Mouse (Mus musculus): ENCODE data around the gene Acpp. TPM values are rescaled to one million over a fixed set of nuclear protein-coding genes. Genes with fewer than 3 reads are reported as not detected.
"Not testable (repeated sequence)": the region's sequence is repeated elsewhere in the genome, so short reads cannot be mapped to it uniquely, and the experiment has no call there.

Acpp gene
- 2.2 and 3.1 TPM in 2 replicates for polyA plus RNA-seq (2011; ENCODE audit: insufficient read depth, insufficient read length, low read depth, missing spikeins)

DNA sequence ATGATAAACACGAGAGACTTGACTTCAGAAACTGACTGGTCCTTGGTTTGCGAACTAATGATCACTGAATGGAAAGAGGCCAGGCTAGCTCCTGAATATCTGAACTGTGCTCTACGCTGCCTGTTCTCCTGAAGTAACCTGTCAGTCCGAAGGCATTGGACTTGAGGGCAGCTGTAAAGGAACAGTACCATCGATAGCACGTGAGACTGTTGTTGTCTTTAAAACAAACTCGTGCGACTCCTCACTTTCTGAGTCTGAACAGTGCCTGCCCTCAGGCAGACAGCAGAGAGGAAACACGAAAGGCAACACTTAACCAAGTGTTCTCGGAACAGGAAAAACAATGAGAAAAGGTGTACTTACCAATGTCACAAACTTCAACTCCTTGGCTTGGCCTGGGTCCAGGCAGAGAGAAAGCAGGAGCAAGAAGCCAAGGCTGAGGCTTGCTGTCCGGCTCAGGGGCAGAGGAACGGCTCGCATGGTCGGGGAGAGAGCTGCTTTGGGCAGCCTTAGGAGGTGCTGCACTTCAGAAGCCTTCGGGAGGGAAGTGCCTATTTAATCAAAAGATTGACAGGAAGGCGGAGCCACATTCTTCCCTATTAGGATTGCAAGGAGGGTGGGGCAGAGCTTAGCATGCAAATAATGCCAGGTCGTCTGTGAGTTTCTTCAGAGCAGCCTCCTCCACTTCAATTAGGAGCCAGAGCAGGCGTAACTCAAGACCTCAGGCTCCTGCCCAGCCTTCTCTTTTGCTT is at the start of gene Acpp:
TSS of gene Acpp (minus strand) at position 566 of the 749 bp plus-strand sequence.
- no peak within 1 kb of the TSS for H3K9ac ChIP-seq (ENCODE audit: low read depth, poor library complexity, severe bottlenecking)
- H3K4me3 ChIP-seq (ENCODE audit: low read depth, low read length) = peak within 1 kb of the TSS; percentile 45
- TF ChIP-seq EP300 (IDR thresholded peaks at IDR 0.05; ENCODE audit: insufficient read depth, low read depth, low read length) = 0 out of 2 replicates have a peak, but pooled peaks have one; percentile 9
- TF ChIP-seq POLR2A (IDR thresholded peaks at IDR 0.05; ENCODE audit: insufficient read depth, low read length) = no peak
- no peaks in the 10 kb centered on the region for H3K27me3 ChIP-seq (ENCODE audit: control insufficient read depth, insufficient read depth, low read length, poor library complexity, severe bottlenecking)
- H3K4me1 ChIP-seq (ENCODE audit: control insufficient read depth, insufficient read depth, low read length) = no peaks in the 10 kb centered on the region
- no peaks in the 10 kb centered on the region for H3K9me3 ChIP-seq (replicated peaks; ENCODE audit: control insufficient read depth, insufficient read depth, low read length, poor library complexity, severe bottlenecking)
- no peak within 1 kb of the TSS for H3K27ac ChIP-seq (ENCODE audit: insufficient read depth, low read length)
- no peaks in the 10 kb centered on the region for H3K36me3 ChIP-seq (ENCODE audit: control insufficient read depth, insufficient read depth, low read length, poor library complexity, severe bottlenecking)

DNA sequence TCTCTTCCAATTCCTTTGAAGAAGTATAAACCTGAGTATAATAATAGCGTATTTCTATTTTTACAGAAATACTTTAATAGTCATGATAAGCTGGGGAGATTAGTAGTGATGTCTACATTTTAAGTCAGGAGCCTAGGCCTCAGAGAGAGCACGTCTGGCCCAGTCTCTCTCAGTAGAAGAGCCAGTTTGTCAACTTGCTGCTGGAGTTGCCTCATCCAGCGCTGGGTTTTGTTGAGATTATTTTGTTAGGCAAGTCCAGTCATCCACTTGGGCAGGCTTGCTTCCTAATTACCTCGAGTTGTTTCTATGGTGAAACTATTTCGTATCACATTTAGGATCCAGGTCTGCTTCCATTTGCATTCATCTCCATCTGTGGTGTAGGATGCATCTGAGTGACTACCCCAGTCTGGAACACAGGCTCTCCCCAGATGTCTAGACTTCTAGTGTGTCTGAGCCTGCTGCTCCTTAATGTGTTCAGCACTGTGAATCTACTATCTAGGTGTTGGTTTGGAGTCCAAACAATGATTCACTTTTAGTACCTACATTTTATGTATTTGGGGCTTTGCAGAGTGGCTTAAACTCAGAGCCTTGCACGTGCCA is 45.1 kb upstream of the Acpp start:
- H3K27ac ChIP-seq (ENCODE audit: insufficient read depth, low read length) = no peak overlapping the region
- H3K27me3 ChIP-seq (ENCODE audit: control insufficient read depth, insufficient read depth, low read length, poor library complexity, severe bottlenecking) = no peaks in the 10 kb centered on the region
- H3K9ac ChIP-seq (ENCODE audit: low read depth, poor library complexity, severe bottlenecking) = no peak overlapping the region
- no peak overlapping the region for H3K4me3 ChIP-seq (ENCODE audit: low read depth, low read length)
- no peaks in the 10 kb centered on the region for H3K4me1 ChIP-seq (ENCODE audit: control insufficient read depth, insufficient read depth, low read length)
- no peaks in the 10 kb centered on the region for H3K36me3 ChIP-seq (ENCODE audit: control insufficient read depth, insufficient read depth, low read length, poor library complexity, severe bottlenecking)
- TF ChIP-seq POLR2A (IDR thresholded peaks at IDR 0.05; ENCODE audit: insufficient read depth, low read length) (no peak), CTCF (IDR thresholded peaks at IDR 0.05; ENCODE audit: low read depth, low read length) (no peak), EP300 (IDR thresholded peaks at IDR 0.05; ENCODE audit: insufficient read depth, low read depth, low read length) (no peak)
- no peaks in the 10 kb centered on the region for H3K9me3 ChIP-seq (replicated peaks; ENCODE audit: control insufficient read depth, insufficient read depth, low read length, poor library complexity, severe bottlenecking)

- TF ChIP-seq POLR2A (IDR thresholded peaks at IDR 0.05; ENCODE audit: insufficient read depth, low read length) (no peak), CTCF (IDR thresholded peaks at IDR 0.05; ENCODE audit: low read depth, low read length) (no peak), EP300 (IDR thresholded peaks at IDR 0.05; ENCODE audit: insufficient read depth, low read depth, low read length) (no peak)
- H3K27ac ChIP-seq (ENCODE audit: insufficient read depth, low read length) = no peak overlapping the region
- H3K9me3 ChIP-seq (replicated peaks; ENCODE audit: control insufficient read depth, insufficient read depth, low read length, poor library complexity, severe bottlenecking) = no peaks in the 10 kb centered on the region
- H3K9ac ChIP-seq (ENCODE audit: low read depth, poor library complexity, severe bottlenecking) = no peak overlapping the region
- H3K27me3 ChIP-seq (ENCODE audit: control insufficient read depth, insufficient read depth, low read length, poor library complexity, severe bottlenecking) = no peaks in the 10 kb centered on the region
- H3K4me1 ChIP-seq (ENCODE audit: control insufficient read depth, insufficient read depth, low read length) = peaks cover 2% of the 10 kb centered on the region
- H3K4me3 ChIP-seq (ENCODE audit: low read depth, low read length) = no peak overlapping the region
- H3K36me3 ChIP-seq (ENCODE audit: control insufficient read depth, insufficient read depth, low read length, poor library complexity, severe bottlenecking) = no peaks in the 10 kb centered on the region
Measured at GRCm38 (mm10) chr9:104379532-104380162, 42.1 kb upstream of the Acpp start.

DNA sequence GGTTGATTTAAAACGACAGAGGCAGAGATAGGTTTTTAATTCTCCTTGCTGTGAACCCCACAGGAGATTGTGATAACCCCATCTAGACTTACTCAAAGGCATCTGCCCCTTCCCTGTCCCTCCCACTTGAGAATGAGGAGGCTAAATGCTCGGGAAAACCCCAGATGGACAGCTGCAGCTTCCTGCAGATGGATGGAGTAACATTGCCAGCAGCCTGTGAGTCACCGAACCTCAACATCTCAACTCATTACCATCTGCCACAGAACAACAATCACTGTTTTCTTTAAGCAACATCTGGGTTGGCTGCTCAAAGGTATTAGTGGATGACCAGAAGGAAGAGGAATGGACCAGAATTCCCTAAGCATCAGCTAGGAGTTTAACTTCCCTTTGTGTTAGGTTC is 38.0 kb upstream of the Acpp start:
- H3K4me1 ChIP-seq (ENCODE audit: control insufficient read depth, insufficient read depth, low read length) = peaks cover 2% of the 10 kb centered on the region
- H3K27me3 ChIP-seq (ENCODE audit: control insufficient read depth, insufficient read depth, low read length, poor library complexity, severe bottlenecking) = no peaks in the 10 kb centered on the region
- H3K36me3 ChIP-seq (ENCODE audit: control insufficient read depth, insufficient read depth, low read length, poor library complexity, severe bottlenecking) = no peaks in the 10 kb centered on the region
- TF ChIP-seq POLR2A (IDR thresholded peaks at IDR 0.05; ENCODE audit: insufficient read depth, low read length) (no peak), CTCF (IDR thresholded peaks at IDR 0.05; ENCODE audit: low read depth, low read length) (no peak), EP300 (IDR thresholded peaks at IDR 0.05; ENCODE audit: insufficient read depth, low read depth, low read length) (no peak)
- H3K9me3 ChIP-seq (replicated peaks; ENCODE audit: control insufficient read depth, insufficient read depth, low read length, poor library complexity, severe bottlenecking) = no peaks in the 10 kb centered on the region
- no peak overlapping the region for H3K4me3 ChIP-seq (ENCODE audit: low read depth, low read length)
- no peak overlapping the region for H3K9ac ChIP-seq (ENCODE audit: low read depth, poor library complexity, severe bottlenecking)
- H3K27ac ChIP-seq (ENCODE audit: insufficient read depth, low read length) = no peak overlapping the region

DNA sequence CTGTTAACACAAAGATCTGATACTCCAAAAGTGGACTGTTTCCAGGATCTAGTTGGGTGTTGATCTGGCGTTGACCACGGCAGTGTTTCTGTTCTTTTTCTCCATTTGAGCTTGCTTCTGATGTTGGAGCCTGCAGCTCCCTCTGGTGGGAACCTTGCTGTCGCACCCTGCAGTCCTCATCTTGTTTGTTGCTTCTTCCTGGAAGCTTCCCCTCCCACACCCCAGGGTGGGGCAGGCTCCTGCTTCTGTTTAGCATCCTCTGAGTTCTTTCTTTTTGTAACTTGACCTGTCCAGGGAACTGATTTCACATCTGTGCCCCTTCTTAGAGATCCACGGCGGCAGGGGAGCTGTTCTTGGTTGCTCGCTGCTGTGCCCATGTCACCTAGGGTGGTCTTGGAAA is 35.7 kb upstream of the Acpp start:
- Histone ChIP-seq H3K27ac (ENCODE audit: insufficient read depth, low read length) (no peak overlapping the region), H3K4me1 (ENCODE audit: control insufficient read depth, insufficient read depth, low read length) (peaks cover 2% of the 10 kb centered on the region), H3K36me3 (ENCODE audit: control insufficient read depth, insufficient read depth, low read length, poor library complexity, severe bottlenecking) (no peaks in the 10 kb centered on the region), H3K4me3 (ENCODE audit: low read depth, low read length) (no peak overlapping the region), H3K27me3 (ENCODE audit: control insufficient read depth, insufficient read depth, low read length, poor library complexity, severe bottlenecking) (no peaks in the 10 kb centered on the region), H3K9ac (ENCODE audit: low read depth, poor library complexity, severe bottlenecking) (no peak overlapping the region), H3K9me3 (replicated peaks; ENCODE audit: control insufficient read depth, insufficient read depth, low read length, poor library complexity, severe bottlenecking) (no peaks in the 10 kb centered on the region)
- TF ChIP-seq POLR2A (IDR thresholded peaks at IDR 0.05; ENCODE audit: insufficient read depth, low read length) (no peak), CTCF (IDR thresholded peaks at IDR 0.05; ENCODE audit: low read depth, low read length) (peak; percentile 82), EP300 (IDR thresholded peaks at IDR 0.05; ENCODE audit: insufficient read depth, low read depth, low read length) (no peak)

DNA sequence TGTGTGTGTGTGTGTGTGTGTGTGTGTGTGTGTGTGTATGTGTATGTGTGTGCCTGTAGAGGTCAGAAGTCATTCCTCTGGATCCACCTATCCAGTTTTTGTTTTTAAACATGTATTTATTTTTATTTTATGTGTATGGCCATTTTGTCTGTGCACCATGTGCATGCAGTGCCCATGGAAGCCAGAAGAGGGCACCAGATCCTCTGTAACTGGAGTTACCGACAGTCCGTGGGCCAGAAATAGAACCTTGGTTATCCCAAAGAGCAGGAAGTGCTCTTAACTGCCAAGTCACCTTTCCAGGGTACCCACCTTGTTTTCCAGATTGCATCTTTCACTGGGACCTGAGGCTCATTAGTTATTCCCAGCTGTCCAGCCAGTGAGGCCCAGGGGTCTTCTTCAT is 29.4 kb upstream of the Acpp start:
- no peak for TF ChIP-seq POLR2A (IDR thresholded peaks at IDR 0.05; ENCODE audit: insufficient read depth, low read length)
- TF ChIP-seq CTCF (IDR thresholded peaks at IDR 0.05; ENCODE audit: low read depth, low read length) = peak; percentile 51
- no peaks in the 10 kb centered on the region for H3K4me1 ChIP-seq (ENCODE audit: control insufficient read depth, insufficient read depth, low read length)
- H3K27me3 ChIP-seq (ENCODE audit: control insufficient read depth, insufficient read depth, low read length, poor library complexity, severe bottlenecking) = no peaks in the 10 kb centered on the region
- H3K4me3 ChIP-seq (ENCODE audit: low read depth, low read length) = no peak overlapping the region
- no peak overlapping the region for H3K9ac ChIP-seq (ENCODE audit: low read depth, poor library complexity, severe bottlenecking)
- H3K36me3 ChIP-seq (ENCODE audit: control insufficient read depth, insufficient read depth, low read length, poor library complexity, severe bottlenecking) = no peaks in the 10 kb centered on the region
- H3K9me3 ChIP-seq (replicated peaks; ENCODE audit: control insufficient read depth, insufficient read depth, low read length, poor library complexity, severe bottlenecking) = no peaks in the 10 kb centered on the region
- H3K27ac ChIP-seq (ENCODE audit: insufficient read depth, low read length) = no peak overlapping the region

- H3K9me3 ChIP-seq (replicated peaks; ENCODE audit: control insufficient read depth, insufficient read depth, low read length, poor library complexity, severe bottlenecking); H3K36me3 ChIP-seq (ENCODE audit: control insufficient read depth, insufficient read depth, low read length, poor library complexity, severe bottlenecking); H3K27me3 ChIP-seq (ENCODE audit: control insufficient read depth, insufficient read depth, low read length, poor library complexity, severe bottlenecking); H3K4me3 ChIP-seq (ENCODE audit: low read depth, low read length); H3K27ac ChIP-seq (ENCODE audit: insufficient read depth, low read length); H3K4me1 ChIP-seq (ENCODE audit: control insufficient read depth, insufficient read depth, low read length); H3K9ac ChIP-seq (ENCODE audit: low read depth, poor library complexity, severe bottlenecking): not testable (repeated sequence)
Measured at GRCm38 (mm10) chr9:104361951-104362350, 24.4 kb upstream of the Acpp start.

Data from ES-Bruce4 (cell line).